Mouse (Mus musculus): ENCODE results near the gene Gm525. TPM values are rescaled to one million over a fixed set of nuclear protein-coding genes. Genes with fewer than 3 reads are reported as not detected.

The Gm525 gene
- not detected for total RNA-seq (2023)

GRCm38 (mm10) chr11:89073541-89073940 lies at the start of gene Gm525:
Gm525 (plus strand) TSS chr11:89073841.

GRCm38 (mm10) chr11:89066750-89067149 lies 6.9 kb upstream of the Gm525 start, which contains the start of gene Dgke:
Dgke (minus strand) TSS chr11:89066850.

Other genes starting within 250 kb of the Gm525 start
- 1 to 10 TPM; 4.3 to 4.4 TPM for gene Akap1, start 209.3 kb upstream of the Gm525 start, total RNA-seq (2023)
- 1 to 10 TPM; 7.9 to 9.4 TPM for gene Scpep1, start 118.4 kb upstream of the Gm525 start, total RNA-seq (2023)
- not detected for gene Elobl, start 106.9 kb upstream of the Gm525 start, total RNA-seq (2023)
- 10 to 100 TPM; 17.0 to 19.8 TPM for gene Coil, start 103.6 kb upstream of the Gm525 start, total RNA-seq (2023)
- gene Trim25, start 74.5 kb upstream of the Gm525 start, total RNA-seq (2023), result 10 to 100 TPM; 64.4 to 79.6 TPM
- 10 to 100 TPM; 15.6 to 16.5 TPM for gene Dgke, start 7.0 kb upstream of the Gm525 start, total RNA-seq (2023)
- not detected for gene Nog, start 228.5 kb downstream of the Gm525 start, total RNA-seq (2023)

Measured in T-cell, adult 66 days (primary cell).